Mouse (Mus musculus) myocyte (in vitro differentiated cells): ENCODE data around the gene Ephb3.

ENCODE experiments used
- MAX ChIP-seq: IDR thresholded peaks from one replicate; pipeline ENCODE4 v1.6.1; 2011; ENCODE audit warnings: low read depth, mild to moderate bottlenecking, control low read depth
- POLR2A ChIP-seq: IDR thresholded peaks from one replicate; pipeline ENCODE4 v1.6.1; 2011; ENCODE audit warnings: low read depth, mild to moderate bottlenecking, control low read depth, moderate library complexity; ENCODE audit not compliant: insufficient read length
- POLR2AphosphoS2 ChIP-seq: IDR thresholded peaks from one replicate; pipeline ENCODE4 v1.6.1; 2011; ENCODE audit warnings: low read depth, control low read depth; ENCODE audit not compliant: insufficient read length
- SRF ChIP-seq: IDR thresholded peaks from one replicate; pipeline ENCODE4 v1.6.1; 2011; ENCODE audit warnings: low read depth; ENCODE audit not compliant: control insufficient read depth, insufficient read length

- TF ChIP-seq POLR2A: no peak
- no peak for TF ChIP-seq MAX
- TF ChIP-seq SRF: no peak
- TF ChIP-seq POLR2AphosphoS2: no peak
These were observed 47.9 kb downstream of the Ephb3 start for GRCm38 (mm10) chr16:21252401-21252955.
